Mouse (Mus musculus) cerebellum, postnatal 10 days (tissue): ENCODE data around the gene Pcdh9.

Experiments used
- DNase-seq, 2 experiments: peaks; one replicate each; pipeline ENCODE4 v3.0.0; 2021; ENCODE audit warnings: mixed read lengths in 2 of 2

Gene Pcdh9

GRCm38 (mm10) chr14:93374181-93374580, 516.3 kb downstream of the Pcdh9 start:
- no peak for DNase-seq

GRCm38 (mm10) chr14:93354150-93354549, 536.3 kb downstream of the Pcdh9 start:
- no peak for DNase-seq

GRCm38 (mm10) chr14:93350906-93351305, 539.6 kb downstream of the Pcdh9 start:
- peak; percentile 92 to 93 for DNase-seq

- peak; percentile 87 to 92 for DNase-seq
Observed at GRCm38 (mm10) chr14:93349166-93349565, 541.3 kb downstream of the Pcdh9 start.

- DNase-seq, result peak; percentile 39 to 51
Observed at GRCm38 (mm10) chr14:93347031-93347430, 543.4 kb downstream of the Pcdh9 start.

GRCm38 (mm10) chr14:93342781-93343180, 547.7 kb downstream of the Pcdh9 start:
- peak; percentile 77 to 85 for DNase-seq

- peak; percentile 23 to 44 for DNase-seq
Observed at GRCm38 (mm10) chr14:93341390-93341789, 549.1 kb downstream of the Pcdh9 start.

GRCm38 (mm10) chr14:93329247-93329646, 561.2 kb downstream of the Pcdh9 start:
- no peak for DNase-seq

GRCm38 (mm10) chr14:93317393-93317792, 573.1 kb downstream of the Pcdh9 start:
- peak; percentile 29 to 64 for DNase-seq

GRCm38 (mm10) chr14:93288361-93288760, 602.1 kb downstream of the Pcdh9 start:
- no peak for DNase-seq

GRCm38 (mm10) chr14:93287642-93288041, 602.8 kb downstream of the Pcdh9 start:
- DNase-seq, result peak; percentile 13 to 21

GRCm38 (mm10) chr14:93285136-93285535, 605.3 kb downstream of the Pcdh9 start:
- no peak for DNase-seq

- no peak for DNase-seq
Observed at GRCm38 (mm10) chr14:93284009-93284408, 606.5 kb downstream of the Pcdh9 start.

GRCm38 (mm10) chr14:93275661-93276060, 614.8 kb downstream of the Pcdh9 start:
- no peak for DNase-seq

GRCm38 (mm10) chr14:93274767-93275166, 615.7 kb downstream of the Pcdh9 start:
- no peak for DNase-seq

GRCm38 (mm10) chr14:93253411-93253810, 637.1 kb downstream of the Pcdh9 start:
- no peak for DNase-seq

- no peak for DNase-seq
Observed at GRCm38 (mm10) chr14:93240263-93240662, 650.2 kb downstream of the Pcdh9 start.

GRCm38 (mm10) chr14:93234333-93234732, 656.1 kb downstream of the Pcdh9 start:
- DNase-seq, result no peak

- peak; percentile 13 to 21 for DNase-seq
Observed at GRCm38 (mm10) chr14:93233599-93233998, 656.9 kb downstream of the Pcdh9 start.

- peak; percentile 41 to 62 for DNase-seq
Observed at GRCm38 (mm10) chr14:93214846-93215245, 675.6 kb downstream of the Pcdh9 start.

- no peak for DNase-seq
Observed at GRCm38 (mm10) chr14:93199791-93200190, 690.7 kb downstream of the Pcdh9 start.

GRCm38 (mm10) chr14:93182606-93183491, 707.6 kb downstream of the Pcdh9 start:
- DNase-seq, result no peak

- DNase-seq, result peak; percentile 58 to 60
Observed at GRCm38 (mm10) chr14:93169201-93169600, 721.3 kb downstream of the Pcdh9 start.

- DNase-seq, result no peak
Observed at GRCm38 (mm10) chr14:93168367-93168766, 722.1 kb downstream of the Pcdh9 start.

- DNase-seq, result no peak
Observed at GRCm38 (mm10) chr14:93143414-93143813, 747.1 kb downstream of the Pcdh9 start.
